Mouse (Mus musculus) heart, postnatal 0 days (tissue): ENCODE data around the gene Ccar1. TPM values are rescaled to one million over a fixed set of nuclear protein-coding genes. Genes with fewer than 3 reads are reported as not detected.
"Not testable (repeated sequence)": the region's sequence is repeated elsewhere in the genome, so short reads cannot be mapped to it uniquely, and the experiment has no call there.

Experiments used
- ATAC-seq: fragments of 200-750 bp; cut with Nextera tagmentation; 2 replicates; pipeline ENCODE4 v1.8.0; 2017; ENCODE audit warnings: low read depth, moderate number of reproducible peaks, moderate library complexity; ENCODE audit not compliant: insufficient read depth
- DNase-seq: peaks from one replicate; pipeline ENCODE4 v3.0.0-alpha.2; 2016; ENCODE audit warnings: low spot score
- H3K27ac ChIP-seq: fragments of 300-500 bp; sonication (generic); 2 replicates; pipeline ENCODE4 v1.5.1; 2014; ENCODE audit warnings: low read depth, mild to moderate bottlenecking
- H3K27me3 ChIP-seq: fragments of 300-500 bp; sonication (generic); 2 replicates; pipeline ENCODE4 v1.6.1; 2014; ENCODE audit warnings: low read length, mixed read lengths; ENCODE audit not compliant: control insufficient read depth, insufficient read depth
- H3K36me3 ChIP-seq: fragments of 300-500 bp; sonication (generic); replicated peaks from 2 replicates; pipeline ENCODE4 v1.6.1; 2014; ENCODE audit warnings: low read length, mixed read lengths; ENCODE audit not compliant: control insufficient read depth, insufficient read depth
- H3K4me1 ChIP-seq: fragments of 300-500 bp; sonication (generic); 2 replicates; pipeline ENCODE4 v1.6.1; 2014; ENCODE audit warnings: antibody characterized with exemption; ENCODE audit not compliant: control insufficient read depth, insufficient read depth
- H3K4me2 ChIP-seq: fragments of 300-500 bp; sonication (generic); 2 replicates; pipeline ENCODE4 v1.6.1; 2014; ENCODE audit warnings: low read depth, mild to moderate bottlenecking, low read length, moderate library complexity
- H3K4me3 ChIP-seq: fragments of 300-500 bp; sonication (generic); 2 replicates; pipeline ENCODE4 v1.5.1; 2014; ENCODE audit warnings: low read depth, low read length
- H3K9ac ChIP-seq: fragments of 300-500 bp; sonication (generic); replicated peaks from 2 replicates; pipeline ENCODE4 v1.6.1; 2014; ENCODE audit warnings: low read depth, low read length, mixed read lengths
- H3K9me3 ChIP-seq: fragments of 300-500 bp; sonication (generic); replicated peaks from 2 replicates; pipeline ENCODE4 v1.6.1; 2016; ENCODE audit warnings: low read length; ENCODE audit not compliant: control insufficient read depth
- CTCF ChIP-seq: IDR thresholded peaks from 2 replicates; pipeline ENCODE4 v1.5.1; 2016; ENCODE audit warnings: antibody characterized with exemption, control low read depth, low read depth
- EP300 ChIP-seq: IDR thresholded peaks from 2 replicates; pipeline ENCODE4 v1.6.1; 2016; ENCODE audit warnings: antibody characterized with exemption, low read depth
- WGBS: fragments of 180-500 bp; shearing (Covaris S2); extraction: QIAGEN DNeasy Blood & Tissue Kit; methylation state at CpG from one replicate; pipeline ENCODE4 v1.1.7; 2014; 5-methylcytosine and 5-hydroxymethylcytosine counted together
- polyA plus RNA-seq: library from polyadenylated mRNA; unstranded; fragments of >200 nt; fragmentation: Nextera tagmentation; extraction: Ambion mirVana; gene quantifications from 2 replicates; pipeline ENCODE4 v1.2.1, GENCODE M21; 2015
- total RNA-seq: library from RNA; depleted of rRNA; stranded (reverse); fragments of >200 nt; gene quantifications from 2 replicates; pipeline ENCODE4 v1.2.3, GENCODE M21; 2014; ENCODE audit warnings: low replicate concordance

Gene Ccar1
- total and polyA plus RNA-seq, 2 experiments from 2014 or later = 56.9 to 59.2 TPM

- H3K36me3 ChIP-seq = no peaks in the 10 kb centered on the region
Observed at GRCm38 (mm10) chr10:62803296-62803695, 11.2 kb upstream of the Ccar1 start.

DNA sequence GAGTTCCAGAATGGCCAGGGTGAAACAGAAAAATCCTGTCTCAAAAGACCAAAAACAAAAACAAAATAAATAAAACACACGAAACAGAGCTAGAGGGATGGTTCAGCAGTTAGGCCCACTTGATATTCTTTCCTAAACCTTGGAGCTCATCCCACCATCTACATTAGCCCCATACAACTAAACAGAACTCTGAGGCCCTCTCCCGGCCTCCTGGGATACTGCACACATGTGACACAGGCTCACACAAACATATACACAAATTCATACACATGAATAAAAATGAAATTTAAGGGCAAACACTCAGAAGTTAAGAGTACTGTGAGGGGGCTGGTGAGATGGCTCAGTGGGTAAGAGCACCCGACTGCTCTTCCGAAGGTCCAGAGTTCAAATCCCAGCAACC is 2.1 kb upstream of the Ccar1 start:
- 94% methylated on average over 4 of the region's 4 CpGs for WGBS
- Histone ChIP-seq H3K27ac (0 out of 2 replicates have a peak overlapping the region, but pooled peaks have one; percentile 30), H3K4me3 (no peak overlapping the region), H3K9me3 (no peaks in the 10 kb centered on the region), H3K27me3 (no peaks in the 10 kb centered on the region), H3K4me1 (peaks cover 8% of the 10 kb centered on the region), H3K9ac (no peak overlapping the region), H3K36me3 (peaks cover 14% of the 10 kb centered on the region), H3K4me2 (no peak overlapping the region)
- TF ChIP-seq CTCF (no peak), EP300 (no peak)
- no peak for DNase-seq
- ATAC-seq = no peak

More at GRCm38 (mm10) chr10:62803296-62803695, 11.2 kb upstream of the Ccar1 start:
- no peak for ATAC-seq
- H3K4me1 ChIP-seq = no peaks in the 10 kb centered on the region
- H3K4me3 ChIP-seq = no peak overlapping the region
- H3K9ac ChIP-seq = no peak overlapping the region
- TF ChIP-seq EP300 = no peak
- no peak for TF ChIP-seq CTCF
- no peak overlapping the region for H3K27ac ChIP-seq
- no peaks in the 10 kb centered on the region for H3K27me3 ChIP-seq
- H3K9me3 ChIP-seq = no peaks in the 10 kb centered on the region
- 95% methylated on average over 2 of the region's 2 CpGs for WGBS
- no peak overlapping the region for H3K4me2 ChIP-seq
- DNase-seq = no peak

- H3K36me3 ChIP-seq = peaks cover 25% of the 10 kb centered on the region
- H3K9me3 ChIP-seq = no peaks in the 10 kb centered on the region
- ATAC-seq (peak; percentile 45), DNase-seq (peak; percentile 80)
- H3K4me2 ChIP-seq = peak overlapping the region; percentile 51
- no peaks in the 10 kb centered on the region for H3K27me3 ChIP-seq
- peak overlapping the region; percentile 99; the same call in 1 of the 2 replicates for H3K4me3 ChIP-seq
- 18% methylated on average over 2 of the region's 2 CpGs for WGBS
- peak overlapping the region; percentile 97 for H3K27ac ChIP-seq
- no peak for TF ChIP-seq CTCF
- H3K4me1 ChIP-seq = peaks cover 8% of the 10 kb centered on the region
- H3K9ac ChIP-seq = no peak overlapping the region
Observed at GRCm38 (mm10) chr10:62793091-62793453, 986 bp upstream of the Ccar1 start.

- H3K27me3 ChIP-seq = no peaks in the 10 kb centered on the region
- WGBS = 1% methylated on average over 70 of the region's 78 CpGs
- DNase-seq = no peak
Observed at GRCm38 (mm10) chr10:62791251-62792176, 572 bp downstream of the Ccar1 start.

DNA sequence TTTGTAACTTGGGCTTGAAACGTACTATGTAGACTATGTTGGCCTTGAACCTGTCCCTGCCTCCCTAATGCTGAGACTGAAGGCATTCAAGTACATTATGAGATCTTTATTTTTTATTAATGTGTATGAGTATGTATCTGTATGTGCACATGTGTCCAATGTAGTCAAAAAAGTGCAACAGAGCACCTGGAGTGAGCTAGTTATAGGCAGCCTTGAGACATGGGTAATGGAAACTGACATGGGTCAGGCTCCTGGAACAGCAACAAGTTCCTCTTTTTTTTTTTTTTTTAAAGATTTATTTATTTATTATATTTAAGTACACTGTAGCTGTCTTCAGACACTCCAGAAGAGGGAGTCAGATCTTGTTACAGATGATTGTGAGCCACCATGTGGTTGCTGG is 10.3 kb downstream of the Ccar1 start:
- DNase-seq, H3K4me3 ChIP-seq, H3K4me1 ChIP-seq, H3K27me3 ChIP-seq, H3K27ac ChIP-seq, H3K9me3 ChIP-seq, H3K4me2 ChIP-seq, ATAC-seq, H3K9ac ChIP-seq: not testable (repeated sequence)
- 86% methylated on average over 1 of the region's 1 CpGs for WGBS
- peaks cover 96% of the 10 kb centered on the region for H3K36me3 ChIP-seq

More at GRCm38 (mm10) chr10:62791251-62792176, 572 bp downstream of the Ccar1 start:
- peak overlapping the region; percentile 99 for H3K9ac ChIP-seq
- H3K4me1 ChIP-seq = peaks cover 8% of the 10 kb centered on the region
- no peaks in the 10 kb centered on the region for H3K9me3 ChIP-seq
- H3K27ac ChIP-seq = peak overlapping the region; percentile 97
- no peak for TF ChIP-seq CTCF
- no peak for TF ChIP-seq EP300
- peaks cover 40% of the 10 kb centered on the region for H3K36me3 ChIP-seq
- peak overlapping the region; percentile 99 for H3K4me3 ChIP-seq
- peak overlapping the region; percentile 89 for H3K4me2 ChIP-seq
- peak; percentile 51 for ATAC-seq

- Histone ChIP-seq H3K36me3 (peaks cover 90% of the 10 kb centered on the region), H3K27me3 (no peaks in the 10 kb centered on the region), H3K9ac (no peak overlapping the region), H3K4me3 (no peak overlapping the region), H3K4me2 (no peak overlapping the region), H3K4me1 (no peaks in the 10 kb centered on the region), H3K27ac (no peak overlapping the region), H3K9me3 (no peaks in the 10 kb centered on the region)
- 68% methylated on average over 6 of the region's 6 CpGs for WGBS
- no peak for DNase-seq
- ATAC-seq = no peak
- TF ChIP-seq CTCF (no peak), EP300 (no peak)
Observed at GRCm38 (mm10) chr10:62750781-62751180, 41.3 kb downstream of the Ccar1 start.
